Mouse (Mus musculus) stomach, postnatal 0 days (tissue): ENCODE data around the gene Surf2.

ENCODE experiments used
- CTCF ChIP-seq: IDR thresholded peaks from 2 replicates; pipeline ENCODE4 v1.5.1; 2016; ENCODE audit warnings: antibody characterized with exemption, low read depth, mild to moderate bottlenecking, moderate library complexity
- EP300 ChIP-seq: optimal IDR thresholded peaks from 2 replicates; pipeline ENCODE3; 2016; ENCODE audit warnings: antibody characterized with exemption

- TF ChIP-seq CTCF (no peak), EP300 (no peak)
Observed at GRCm38 (mm10) chr2:26927745-26928476, 11.7 kb downstream of the Surf2 start.
